Mouse (Mus musculus): ENCODE data around the gene Ambp.

Gene Ambp

GRCm38 (mm10) chr4:63124861-63125466 lies 29.6 kb downstream of the Ambp start:
- no peak for DNase-seq (ENCODE audit: inconsistent age in 2 of 2, low spot score in 1 of 2)

DNA sequence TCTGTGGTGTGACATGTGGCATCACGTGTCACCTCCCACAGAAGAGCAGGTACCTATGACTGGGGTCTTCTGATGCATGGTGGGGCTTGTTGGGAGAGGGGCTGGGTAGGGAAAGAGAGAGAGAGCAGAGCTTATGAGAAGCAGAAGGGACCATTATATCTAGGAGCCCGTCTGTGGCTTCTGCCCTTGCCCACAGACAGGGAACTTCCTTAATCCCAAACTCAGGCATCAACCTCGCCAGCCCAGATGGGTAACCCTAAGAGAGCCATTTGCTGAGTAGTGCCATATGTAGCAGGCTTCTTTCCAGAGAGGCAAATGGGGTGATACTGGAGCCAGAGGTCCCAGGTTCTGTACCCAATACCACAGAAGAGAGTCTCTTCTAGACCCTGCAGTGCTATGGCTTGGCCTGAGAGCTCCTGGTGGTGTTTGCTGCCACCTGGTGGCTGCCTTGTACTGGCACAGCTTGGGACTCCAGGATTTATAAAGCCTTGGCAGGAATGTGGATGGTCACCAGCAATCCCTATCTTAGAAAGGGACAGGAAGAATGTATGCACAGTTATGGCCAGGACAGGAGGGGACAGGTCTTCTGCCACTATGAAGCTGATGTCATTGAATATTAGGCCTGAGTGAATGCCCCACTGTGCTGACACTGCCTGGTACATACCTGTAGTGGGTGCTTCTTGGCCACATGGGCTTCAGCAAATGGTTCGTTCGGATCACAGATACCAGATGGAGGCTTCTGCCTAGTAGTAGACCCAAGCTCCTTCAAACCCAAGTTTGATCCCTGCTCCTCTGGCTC lies 35.8 kb downstream of the Ambp start:
- DNase-seq (ENCODE audit: inconsistent age in 2 of 2, low spot score in 1 of 2): peak; percentile 70 to 89

DNA sequence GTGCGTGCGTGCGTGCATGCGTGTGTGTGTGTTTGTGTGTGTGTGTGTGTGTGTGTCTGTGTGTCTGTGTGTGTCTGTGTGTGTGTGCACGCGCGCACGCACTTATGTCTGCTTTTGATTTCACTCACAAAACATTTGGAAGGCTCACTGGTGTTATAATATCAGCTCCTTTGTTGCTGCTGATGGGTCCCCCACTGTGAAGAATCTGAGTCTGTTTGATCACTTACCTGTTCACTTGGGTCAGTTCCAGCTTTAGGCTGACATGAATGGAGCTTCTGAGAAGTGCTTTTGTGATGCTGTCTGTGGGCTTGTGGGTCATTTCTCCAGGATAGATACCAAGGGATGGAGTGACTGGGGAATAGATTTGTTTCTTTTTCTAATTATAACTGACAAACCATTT lies 48.9 kb downstream of the Ambp start:
- DNase-seq (ENCODE audit: inconsistent age in 2 of 2, low spot score in 1 of 2): no peak

DNA sequence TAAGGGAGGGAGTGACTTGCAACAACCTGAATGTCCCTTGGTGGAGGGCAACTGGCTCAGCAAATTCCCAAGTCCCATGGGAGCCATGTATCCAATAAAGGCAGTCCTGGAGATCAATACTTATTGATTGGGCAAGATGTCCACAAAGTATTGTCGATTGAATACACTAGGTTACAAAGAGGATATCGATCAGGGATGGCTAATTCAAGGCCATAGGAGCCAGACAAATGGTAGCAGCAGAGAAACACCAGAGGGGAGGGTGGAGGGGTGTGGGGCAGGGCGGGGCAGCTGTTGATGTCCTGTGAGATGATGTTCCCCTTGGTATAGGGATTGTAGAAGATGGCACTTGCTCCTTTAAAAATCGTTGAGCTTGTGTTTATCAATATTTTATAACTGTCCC lies 52.6 kb downstream of the Ambp start:
- DNase-seq (ENCODE audit: inconsistent age in 2 of 2, low spot score in 1 of 2): no peak

GRCm38 (mm10) chr4:63100478-63100877 lies 54.1 kb downstream of the Ambp start:
- DNase-seq (ENCODE audit: inconsistent age in 2 of 2, low spot score in 1 of 2): no peak

DNA sequence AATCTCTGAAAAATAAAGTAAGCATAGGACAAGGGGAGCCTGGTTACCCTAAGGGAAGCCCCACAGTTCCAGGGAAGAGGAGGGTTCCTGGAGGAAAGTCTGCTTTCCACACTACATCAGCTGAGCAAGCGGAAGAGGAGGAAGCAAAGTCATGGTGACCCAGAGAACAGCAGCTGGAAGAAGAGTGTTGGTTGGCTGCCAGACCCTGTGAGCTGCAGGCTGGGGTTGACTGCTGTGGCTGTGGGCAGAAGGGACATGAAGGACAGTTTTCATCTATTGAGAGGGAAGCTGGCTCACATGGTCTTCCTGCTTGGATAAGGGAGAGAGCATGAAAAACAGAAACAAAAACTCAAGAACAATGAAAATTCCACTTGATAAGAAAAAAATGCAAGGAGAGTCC lies 57.0 kb downstream of the Ambp start:
- DNase-seq (ENCODE audit: inconsistent age in 2 of 2, low spot score in 1 of 2): peak in 1 of 2 experiments; percentile 27

Measured in adrenal gland, adult (tissue).